Mouse (Mus musculus) layer of hippocampus, adult 2 months (tissue): ENCODE measurements around the gene Car9. TPM values are rescaled to one million over a fixed set of nuclear protein-coding genes. Genes with fewer than 3 reads are reported as not detected.

ENCODE experiments used
- DNase-seq, 2 experiments: peaks; one replicate each; pipeline ENCODE4 v3.0.0; 2022; ENCODE audit warnings: low spot score in 2 of 2
- H3K27ac ChIP-seq: fragments of 200-600 bp; 2 replicates; pipeline ENCODE4 v1.8.1; 2022
- H3K4me3 ChIP-seq: fragments of 200-600 bp; 2 replicates; pipeline ENCODE4 v1.8.1; 2022; ENCODE audit warnings: mild to moderate bottlenecking
- CTCF ChIP-seq: fragments of 200-600 bp; conservative IDR thresholded peaks from 2 replicates; pipeline ENCODE4 v1.8.1; 2022; ENCODE audit warnings: antibody characterized with exemption, mild to moderate bottlenecking, moderate library complexity
- total RNA-seq, 2 experiments: library from RNA; stranded (reverse); gene quantifications; 2 replicates each; pipeline ENCODE4 v1.2.3; 2021

The Car9 gene
- total RNA-seq, 2 experiments from 2014 or later = not detected

- Histone ChIP-seq H3K27ac (no peak overlapping the region), H3K4me3 (no peak overlapping the region)
- DNase-seq = no peak
- no peak for TF ChIP-seq CTCF
Observed at GRCm38 (mm10) chr4:43515764-43516708, 9.3 kb downstream of the Car9 start.

- DNase-seq = no peak
- no peak for TF ChIP-seq CTCF
Observed at GRCm38 (mm10) chr4:43519551-43519950, 12.8 kb downstream of the Car9 start.

GRCm38 (mm10) chr4:43519956-43520355 lies 13.2 kb downstream of the Car9 start:
- no peak for TF ChIP-seq CTCF
- Histone ChIP-seq H3K4me3 (no peak overlapping the region; the same call in 1 of the 2 replicates), H3K27ac (no peak overlapping the region)
- DNase-seq = peak; percentile 76 to 93

More at GRCm38 (mm10) chr4:43519551-43519950, 12.8 kb downstream of the Car9 start:
- no peak overlapping the region; the same call in 1 of the 2 replicates for H3K4me3 ChIP-seq
- H3K27ac ChIP-seq = no peak overlapping the region

GRCm38 (mm10) chr4:43527880-43528279 lies 21.1 kb downstream of the Car9 start:
- Histone ChIP-seq H3K4me3 (no peak overlapping the region), H3K27ac (no peak overlapping the region)
- DNase-seq = no peak
- peak; percentile 59 for TF ChIP-seq CTCF

- no peak for DNase-seq
- H3K27ac ChIP-seq = no peak overlapping the region
- TF ChIP-seq CTCF = peak; percentile 48
- H3K4me3 ChIP-seq = no peak overlapping the region
Observed at GRCm38 (mm10) chr4:43528487-43528886, 21.7 kb downstream of the Car9 start.

- DNase-seq = no peak
- TF ChIP-seq CTCF = no peak
- Histone ChIP-seq H3K4me3 (no peak overlapping the region), H3K27ac (no peak overlapping the region)
Observed at GRCm38 (mm10) chr4:43530081-43530501, 23.3 kb downstream of the Car9 start.

- TF ChIP-seq CTCF = peak; percentile 95
- DNase-seq = peak; percentile 69 to 72
- no peak overlapping the region for H3K4me3 ChIP-seq
- H3K27ac ChIP-seq = no peak overlapping the region
Observed at GRCm38 (mm10) chr4:43530581-43530980, 23.8 kb downstream of the Car9 start.

GRCm38 (mm10) chr4:43533270-43533669 lies 26.5 kb downstream of the Car9 start:
- Histone ChIP-seq H3K27ac (no peak overlapping the region), H3K4me3 (no peak overlapping the region)
- DNase-seq = no peak
- no peak for TF ChIP-seq CTCF

- no peak for DNase-seq
- no peak for TF ChIP-seq CTCF
- Histone ChIP-seq H3K27ac (no peak overlapping the region), H3K4me3 (no peak overlapping the region)
Observed at GRCm38 (mm10) chr4:43535628-43536027, 28.9 kb downstream of the Car9 start.

GRCm38 (mm10) chr4:43536031-43536430 lies 29.3 kb downstream of the Car9 start:
- DNase-seq = no peak
- Histone ChIP-seq H3K27ac (no peak overlapping the region), H3K4me3 (no peak overlapping the region)

GRCm38 (mm10) chr4:43542044-43542443 lies 35.3 kb downstream of the Car9 start:
- TF ChIP-seq CTCF = no peak
- no peak overlapping the region for H3K4me3 ChIP-seq
- DNase-seq = no peak
- no peak overlapping the region for H3K27ac ChIP-seq

More at GRCm38 (mm10) chr4:43536031-43536430, 29.3 kb downstream of the Car9 start:
- TF ChIP-seq CTCF = no peak

- H3K4me3 ChIP-seq = no peak overlapping the region
- TF ChIP-seq CTCF = no peak
- DNase-seq = no peak
- H3K27ac ChIP-seq = no peak overlapping the region
Observed at GRCm38 (mm10) chr4:43546375-43547047, 39.7 kb downstream of the Car9 start.

- DNase-seq = no peak
- Histone ChIP-seq H3K4me3 (no peak overlapping the region), H3K27ac (no peak overlapping the region)
- no peak for TF ChIP-seq CTCF
Observed at GRCm38 (mm10) chr4:43547160-43547559, 40.4 kb downstream of the Car9 start.
